Mouse (Mus musculus): ENCODE measurements around the gene Fut2. TPM values are rescaled to one million over a fixed set of nuclear protein-coding genes. Genes with fewer than 3 reads are reported as not detected.

The Fut2 gene
- total RNA-seq, 1 experiment from 2014 or later: not detected

DNA sequence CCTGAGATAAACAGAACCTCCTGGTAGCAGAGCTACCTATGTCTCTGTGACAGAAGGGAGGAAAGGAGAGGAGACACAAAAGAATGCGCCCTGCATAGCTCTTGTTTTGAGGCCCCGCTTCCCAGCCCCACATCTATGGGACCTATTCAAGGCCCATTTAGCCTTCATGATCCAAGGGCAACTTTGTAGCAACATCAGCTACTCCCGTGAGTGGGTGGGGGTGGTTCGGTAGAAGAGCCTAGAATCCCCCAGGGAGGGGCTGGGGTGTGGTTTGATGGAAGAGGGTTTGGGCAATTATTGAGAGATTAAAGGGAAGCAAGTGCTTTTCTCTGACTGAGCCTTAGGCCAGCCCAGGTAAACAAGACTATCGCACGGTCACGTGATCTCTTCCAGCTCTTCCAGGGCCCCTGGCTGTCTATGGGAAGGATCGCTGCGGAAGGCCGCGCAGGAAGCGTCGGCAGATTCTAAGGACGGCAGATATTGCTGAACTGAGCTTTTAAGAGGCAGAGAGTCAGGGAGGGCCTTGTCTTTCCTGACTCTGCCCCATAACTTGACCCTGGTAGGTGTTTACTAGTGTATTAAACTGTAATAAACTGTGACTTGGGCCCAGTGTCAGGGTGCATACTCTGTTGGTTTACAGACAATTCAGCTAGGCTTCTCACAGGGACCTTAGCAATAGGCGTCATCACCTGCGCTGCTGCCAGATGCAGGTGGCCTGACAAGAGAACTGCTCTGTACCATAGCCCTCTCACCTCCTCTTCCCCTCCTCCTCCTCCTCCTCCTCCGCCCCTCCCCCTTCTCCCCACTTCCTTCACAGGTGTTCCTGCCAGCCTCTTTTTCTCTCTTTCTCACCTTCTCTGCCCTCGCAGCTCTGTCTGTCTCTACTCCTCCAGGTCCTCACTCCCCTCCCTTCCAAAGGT is 67.0 kb downstream of the Fut2 start:
- DNase-seq: no peak

Other genes starting within 250 kb of the Fut2 start
- not detected in 2 replicates for gene Lhb, start 245.6 kb downstream of the Fut2 start, total RNA-seq (2021)
- gene Gys1, start 231.6 kb downstream of the Fut2 start, total RNA-seq (2021): 55.4 and 62.8 TPM in 2 replicates
- 55.5 and 62.8 TPM in 2 replicates for gene Ruvbl2, start 228.3 kb downstream of the Fut2 start, total RNA-seq (2021)
- 638 and 688 TPM in 2 replicates for gene Ftl1, start 206.5 kb downstream of the Fut2 start, total RNA-seq (2021)
- 54.4 and 60.0 TPM in 2 replicates for gene Bax, start 199.5 kb downstream of the Fut2 start, total RNA-seq (2021)
- 0.49 and 1.1 TPM in 2 replicates for gene Tulp2, start 184.5 kb downstream of the Fut2 start, total RNA-seq (2021)
- 24.6 and 31.2 TPM in 2 replicates for gene Gm45808, start 179.6 kb downstream of the Fut2 start, total RNA-seq (2021)
- gene Dhdh, start 177.6 kb downstream of the Fut2 start, total RNA-seq (2021): 46.8 and 54.1 TPM in 2 replicates
- gene Nucb1, start 156.0 kb downstream of the Fut2 start, total RNA-seq (2021): 199 and 204 TPM in 2 replicates
- gene Ppp1r15a, start 140.1 kb downstream of the Fut2 start, total RNA-seq (2021): 37.3 and 55.7 TPM in 2 replicates
- 3.8 and 6.5 TPM in 2 replicates for gene Plekha4, start 140.1 kb downstream of the Fut2 start, total RNA-seq (2021)
- gene Hsd17b14, start 111.5 kb downstream of the Fut2 start, total RNA-seq (2021): 0.67 and 1.2 TPM in 2 replicates
- 149 and 151 TPM in 2 replicates for gene Bcat2, start 96.2 kb downstream of the Fut2 start, total RNA-seq (2021)
- 0.37 TPM in 1 of 2 replicates, not detected in the other for gene Fgf21, start 50.9 kb downstream of the Fut2 start, total RNA-seq (2021)
- 0.11 TPM in 1 of 2 replicates, not detected in the other for gene Fut1, start 49.1 kb downstream of the Fut2 start, total RNA-seq (2021)
- 0.56 and 0.82 TPM in 2 replicates for gene Izumo1, start 44.6 kb downstream of the Fut2 start, total RNA-seq (2021)
- 33.0 and 35.4 TPM in 2 replicates for gene Rasip1, start 38.9 kb downstream of the Fut2 start, total RNA-seq (2021)
- gene Mamstr, start 26.4 kb downstream of the Fut2 start, total RNA-seq (2021): 4.9 and 8.5 TPM in 2 replicates
- 0.26 TPM in 1 of 2 replicates, not detected in the other for gene Ntn5, start 17.6 kb upstream of the Fut2 start, total RNA-seq (2021)
- 0.22 and 0.41 TPM in 2 replicates for gene Sec1, start 28.0 kb upstream of the Fut2 start, total RNA-seq (2021)
- 10.5 and 16.9 TPM in 2 replicates for gene Car11, start 33.4 kb upstream of the Fut2 start, total RNA-seq (2021)
- gene Dbp, start 38.7 kb upstream of the Fut2 start, total RNA-seq (2021): 31.2 and 46.3 TPM in 2 replicates
- gene Rpl18, start 49.1 kb upstream of the Fut2 start, total RNA-seq (2021): 927 and 1,052 TPM in 2 replicates
- 32.3 and 34.4 TPM in 2 replicates for gene Sphk2, start 51.6 kb upstream of the Fut2 start, total RNA-seq (2021)
- gene Fam83e, start 54.8 kb upstream of the Fut2 start, total RNA-seq (2021): 0.45 and 0.74 TPM in 2 replicates
- not detected in 2 replicates for gene Spaca4, start 59.4 kb upstream of the Fut2 start, total RNA-seq (2021)
- gene Lmtk3, start 117.3 kb upstream of the Fut2 start, total RNA-seq (2021): 7.5 and 9.9 TPM in 2 replicates
- 0.52 and 1.0 TPM in 2 replicates for gene Sult2b1, start 118.3 kb upstream of the Fut2 start, total RNA-seq (2021)
- 97.5 and 114 TPM in 2 replicates for gene Cyth2, start 148.2 kb upstream of the Fut2 start, total RNA-seq (2021)
- gene Kcnj14, start 158.4 kb upstream of the Fut2 start, total RNA-seq (2021): 0.48 and 0.60 TPM in 2 replicates
- gene Grwd1, start 164.6 kb upstream of the Fut2 start, total RNA-seq (2021): 28.0 and 29.9 TPM in 2 replicates
- 123 and 135 TPM in 2 replicates for gene Kdelr1, start 206.4 kb upstream of the Fut2 start, total RNA-seq (2021)
- gene Grin2d, start 212.0 kb upstream of the Fut2 start, total RNA-seq (2021): 0.93 and 1.2 TPM in 2 replicates
- gene Syngr4, start 230.3 kb upstream of the Fut2 start, total RNA-seq (2021): 0.59 TPM in 1 of 2 replicates, not detected in the other
- 80.0 and 80.8 TPM in 2 replicates for gene Tmem143, start 230.5 kb upstream of the Fut2 start, total RNA-seq (2021)

All from adrenal gland, postnatal 14 days (tissue).